Mouse (Mus musculus) hindbrain, embryonic 10.5 days (tissue): ENCODE data around the gene Arhgap45. TPM values are rescaled to one million over a fixed set of nuclear protein-coding genes. Genes with fewer than 3 reads are reported as not detected.
"Not testable (repeated sequence)": the region's sequence is repeated elsewhere in the genome, so short reads cannot be mapped to it uniquely, and the experiment has no call there.

ENCODE experiments used
- DNase-seq: peaks from one replicate; pipeline ENCODE4 v3.0.0-alpha.2; 2017; ENCODE audit warnings: low spot score
- H3K27ac ChIP-seq: fragments of 300-500 bp; sonication (generic); 2 replicates; pipeline ENCODE4 v1.5.1; 2016; ENCODE audit warnings: mild to moderate bottlenecking, moderate library complexity
- H3K27me3 ChIP-seq: fragments of 300-500 bp; sonication (generic); 2 replicates; pipeline ENCODE4 v1.6.1; 2016; ENCODE audit warnings: mild to moderate bottlenecking; ENCODE audit not compliant: poor library complexity, insufficient read depth, severe bottlenecking
- H3K36me3 ChIP-seq: fragments of 300-500 bp; sonication (generic); 2 replicates; pipeline ENCODE4 v1.6.1; 2016; ENCODE audit warnings: mild to moderate bottlenecking, moderate library complexity
- H3K4me1 ChIP-seq: fragments of 300-500 bp; sonication (generic); replicated peaks from 2 replicates; pipeline ENCODE4 v1.6.1; 2016; ENCODE audit warnings: mild to moderate bottlenecking
- H3K4me3 ChIP-seq: fragments of 300-500 bp; sonication (generic); 2 replicates; pipeline ENCODE4 v1.5.1; 2016; ENCODE audit warnings: mild to moderate bottlenecking, moderate library complexity
- H3K9me3 ChIP-seq: fragments of 300-500 bp; sonication (generic); 2 replicates; pipeline ENCODE4 v1.6.1; 2016; ENCODE audit warnings: mild to moderate bottlenecking, moderate library complexity
- WGBS: fragments of 180-500 bp; shearing (Covaris S2); methylation state at CpG from one replicate; pipeline ENCODE4 v1.1.7; 2016; 5-methylcytosine and 5-hydroxymethylcytosine counted together
- polyA plus RNA-seq: library from polyadenylated mRNA; unstranded; fragments of >200 nt; fragmentation: Nextera tagmentation; extraction: Ambion mirVana; gene quantifications from 2 replicates; pipeline ENCODE4 v1.2.1, GENCODE M21; 2016

Gene Arhgap45
- polyA plus RNA-seq, 1 experiment from 2014 or later, result 8.4 TPM

GRCm38 (mm10) chr10:80048396-80048795 lies 31.9 kb downstream of the Arhgap45 start:
- H3K4me1 ChIP-seq, result peaks cover 82% of the 10 kb centered on the region
- H3K4me3 ChIP-seq, result peak overlapping the region; percentile 20; the same call in 1 of the 2 replicates
- peaks cover 24% of the 10 kb centered on the region; the same call in 1 of the 2 replicates for H3K27me3 ChIP-seq
- 13% methylated on average over 5 of the region's 5 CpGs for WGBS
- H3K9me3 ChIP-seq, result no peaks in the 10 kb centered on the region
- peak; percentile 58 for DNase-seq
- H3K27ac ChIP-seq, result peak overlapping the region; percentile 86
- no peaks in the 10 kb centered on the region for H3K36me3 ChIP-seq

- Histone ChIP-seq H3K4me3 (no peak overlapping the region; the same call in 1 of the 2 replicates), H3K27me3 (peaks cover 24% of the 10 kb centered on the region; the same call in 1 of the 2 replicates), H3K36me3 (no peaks in the 10 kb centered on the region), H3K9me3 (no peaks in the 10 kb centered on the region), H3K4me1 (peaks cover 82% of the 10 kb centered on the region), H3K27ac (peak overlapping the region; percentile 86)
- no peak for DNase-seq
- WGBS, result 62% methylated on average over 3 of the region's 3 CpGs
Observed at GRCm38 (mm10) chr10:80048834-80049233, 32.4 kb downstream of the Arhgap45 start.

- Histone ChIP-seq H3K27ac (peak overlapping the region; percentile 86), H3K4me3 (0 out of 2 replicates have a peak overlapping the region, but pooled peaks have one; percentile 7), H3K4me1 (peaks cover 85% of the 10 kb centered on the region), H3K27me3 (peaks cover 24% of the 10 kb centered on the region; the same call in 1 of the 2 replicates), H3K9me3 (no peaks in the 10 kb centered on the region), H3K36me3 (peaks cover 1% of the 10 kb centered on the region; the same call in 1 of the 2 replicates)
- no peak for DNase-seq
- 19% methylated on average over 6 of the region's 6 CpGs for WGBS
Observed at GRCm38 (mm10) chr10:80050244-80050643, 33.8 kb downstream of the Arhgap45 start.

GRCm38 (mm10) chr10:80050885-80051617 lies 34.6 kb downstream of the Arhgap45 start:
- DNase-seq, result no peak
- Histone ChIP-seq H3K27ac (peak overlapping the region; percentile 86), H3K4me3 (no peak overlapping the region; the same call in 1 of the 2 replicates), H3K27me3 (peaks cover 24% of the 10 kb centered on the region; the same call in 1 of the 2 replicates), H3K9me3 (no peaks in the 10 kb centered on the region), H3K36me3 (peaks cover 9% of the 10 kb centered on the region), H3K4me1 (peaks cover 87% of the 10 kb centered on the region)
- 11% methylated on average over 15 of the region's 15 CpGs for WGBS

- Histone ChIP-seq H3K4me1 (peaks cover 86% of the 10 kb centered on the region), H3K4me3 (peak overlapping the region; percentile 16; the same call in 1 of the 2 replicates), H3K27ac (peak overlapping the region; percentile 68), H3K36me3 (peaks cover 17% of the 10 kb centered on the region), H3K27me3 (peaks cover 19% of the 10 kb centered on the region; the same call in 1 of the 2 replicates), H3K9me3 (no peaks in the 10 kb centered on the region)
- DNase-seq, result no peak
- 25% methylated on average over 14 of the region's 14 CpGs for WGBS
Observed at GRCm38 (mm10) chr10:80051618-80052373, 35.3 kb downstream of the Arhgap45 start.

- Histone ChIP-seq H3K27ac (peak overlapping the region; percentile 98), H3K4me1 (peaks cover 84% of the 10 kb centered on the region), H3K4me3 (0 out of 2 replicates have a peak overlapping the region, but pooled peaks have one; percentile 96), H3K9me3 (no peaks in the 10 kb centered on the region), H3K36me3 (peaks cover 22% of the 10 kb centered on the region), H3K27me3 (peaks cover 14% of the 10 kb centered on the region; the same call in 1 of the 2 replicates)
- 81% methylated on average over 5 of the region's 5 CpGs for WGBS
- DNase-seq, result no peak
Observed at GRCm38 (mm10) chr10:80052374-80052764, 35.9 kb downstream of the Arhgap45 start.

GRCm38 (mm10) chr10:80053259-80053780 lies 36.9 kb downstream of the Arhgap45 start:
- Histone ChIP-seq H3K27me3 (peaks cover 12% of the 10 kb centered on the region; the same call in 1 of the 2 replicates), H3K27ac (peak overlapping the region; percentile 98), H3K36me3 (peaks cover 32% of the 10 kb centered on the region), H3K4me3 (peak overlapping the region; percentile 96), H3K4me1 (peaks cover 82% of the 10 kb centered on the region), H3K9me3 (no peaks in the 10 kb centered on the region)
- WGBS, result under 1% methylated on average over 47 of the region's 47 CpGs
- DNase-seq, result peak; percentile 100

- H3K4me3 ChIP-seq, result peak overlapping the region; percentile 96
- peaks cover 12% of the 10 kb centered on the region; the same call in 1 of the 2 replicates for H3K27me3 ChIP-seq
- H3K4me1 ChIP-seq, result peaks cover 74% of the 10 kb centered on the region
- H3K27ac ChIP-seq, result peak overlapping the region; percentile 98
- 3% methylated on average over 77 of the region's 77 CpGs for WGBS
- peaks cover 40% of the 10 kb centered on the region for H3K36me3 ChIP-seq
- no peak for DNase-seq
- no peaks in the 10 kb centered on the region for H3K9me3 ChIP-seq
Observed at GRCm38 (mm10) chr10:80053831-80054815, 37.7 kb downstream of the Arhgap45 start.

- peak overlapping the region; percentile 98 for H3K27ac ChIP-seq
- DNase-seq, H3K9me3 ChIP-seq, H3K27me3 ChIP-seq: not testable (repeated sequence)
- peaks cover 48% of the 10 kb centered on the region for H3K36me3 ChIP-seq
- peaks cover 66% of the 10 kb centered on the region for H3K4me1 ChIP-seq
- H3K4me3 ChIP-seq, result peak overlapping the region; percentile 96
- WGBS, result 43% methylated on average over 3 of the region's 3 CpGs
Observed at GRCm38 (mm10) chr10:80054911-80055310, 38.5 kb downstream of the Arhgap45 start.

GRCm38 (mm10) chr10:80055364-80055763 lies 38.9 kb downstream of the Arhgap45 start:
- H3K27ac ChIP-seq, result no peak overlapping the region
- H3K27me3 ChIP-seq, result peaks cover 5% of the 10 kb centered on the region; the same call in 1 of the 2 replicates
- WGBS, result 82% methylated on average over 5 of the region's 5 CpGs
- H3K36me3 ChIP-seq, result peaks cover 52% of the 10 kb centered on the region
- DNase-seq, result no peak
- peak overlapping the region; percentile 96 for H3K4me3 ChIP-seq
- H3K4me1 ChIP-seq, result peaks cover 62% of the 10 kb centered on the region
- H3K9me3 ChIP-seq, result no peaks in the 10 kb centered on the region

- 93% methylated on average over 10 of the region's 10 CpGs for WGBS
Observed at GRCm38 (mm10) chr10:80055891-80056290, 39.4 kb downstream of the Arhgap45 start.

More at GRCm38 (mm10) chr10:80055891-80056290, 39.4 kb downstream of the Arhgap45 start:
- Histone ChIP-seq H3K4me3 (peak overlapping the region; percentile 96; the same call in 1 of the 2 replicates), H3K4me1 (peaks cover 56% of the 10 kb centered on the region), H3K27ac (no peak overlapping the region), H3K36me3 (peaks cover 57% of the 10 kb centered on the region), H3K9me3 (no peaks in the 10 kb centered on the region), H3K27me3 (peaks cover 4% of the 10 kb centered on the region; the same call in 1 of the 2 replicates)
- no peak for DNase-seq
